Mouse (Mus musculus) thymus, adult 2 months (tissue): ENCODE results near the gene Kcnk1.

Experiments used
- CTCF ChIP-seq: fragments of 200-500 bp; IDR thresholded peaks from 2 replicates; pipeline ENCODE4 v1.5.1; 2012; ENCODE audit warnings: mild to moderate bottlenecking, control low read depth, low read length, moderate library complexity, borderline replicate concordance; ENCODE audit not compliant: control insufficient read depth, poor library complexity, insufficient read depth; ENCODE audit errors: extremely low read depth
- POLR2A ChIP-seq: fragments of 200-500 bp; IDR thresholded peaks from 2 replicates; pipeline ENCODE4 v1.6.1; 2012; ENCODE audit warnings: mild to moderate bottlenecking, low read length, control low read depth, moderate library complexity; ENCODE audit not compliant: control insufficient read depth, poor library complexity, insufficient read depth; ENCODE audit errors: extremely low read depth

DNA sequence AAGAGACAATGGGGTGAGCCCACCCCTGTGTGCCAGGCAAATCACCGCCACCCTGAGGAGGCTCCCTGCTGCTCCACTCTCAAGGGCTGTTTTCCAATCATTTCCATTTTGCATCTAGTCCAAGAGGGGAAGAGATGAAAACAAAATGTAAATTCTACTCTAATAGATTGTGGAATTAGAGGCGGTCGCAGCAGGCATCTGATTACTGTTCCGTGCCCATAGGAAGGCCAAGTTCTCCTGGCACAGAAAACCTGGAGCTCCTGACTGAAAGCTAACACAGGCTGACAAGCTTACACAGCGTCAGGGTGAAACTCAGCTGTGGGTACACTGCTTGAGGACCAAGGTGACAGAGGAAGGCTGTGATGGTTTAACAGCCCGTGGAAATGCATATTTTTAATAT is 73.2 kb downstream of the Kcnk1 start:
- no peak for TF ChIP-seq CTCF
- TF ChIP-seq POLR2A = no peak
